Mouse (Mus musculus) spleen, adult 2 months (tissue): ENCODE data around the gene Neu3.
"Not testable (repeated sequence)": the region's sequence is repeated elsewhere in the genome, so short reads cannot be mapped to it uniquely, and the experiment has no call there.

Experiments used
- CTCF ChIP-seq: fragments of 200-500 bp; IDR thresholded peaks from 2 replicates; pipeline ENCODE4 v1.5.1; 2011; ENCODE audit warnings: mild to moderate bottlenecking, inconsistent platforms; ENCODE audit not compliant: insufficient read depth, insufficient read length, insufficient replicate concordance; ENCODE audit errors: extremely low read depth
- POLR2A ChIP-seq: fragments of 200-500 bp; IDR thresholded peaks from 2 replicates; pipeline ENCODE4 v1.6.1; 2011; ENCODE audit warnings: low read depth, low read length, inconsistent platforms

DNA sequence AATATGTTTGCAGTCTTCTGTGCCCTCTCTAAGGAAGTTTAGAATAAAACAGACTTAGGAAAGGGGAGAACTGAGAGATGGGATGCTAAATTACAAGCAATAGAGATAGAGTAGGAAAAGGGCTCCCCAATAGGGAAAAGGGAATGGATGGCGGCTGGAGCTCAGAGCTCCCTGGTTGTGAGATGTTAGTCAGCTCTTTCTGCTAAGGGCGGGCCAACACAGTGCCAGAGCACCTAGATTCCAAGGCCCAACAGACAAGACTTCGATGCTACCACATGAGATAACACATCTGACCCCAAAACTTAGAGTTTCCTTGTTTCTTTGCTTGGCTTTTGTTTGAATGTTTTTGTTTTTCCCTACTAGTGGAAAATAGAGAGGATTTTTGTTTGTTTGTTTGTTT lies 24.2 kb downstream of the Neu3 start:
- not testable (repeated sequence) for TF ChIP-seq CTCF, POLR2A
